Mouse (Mus musculus): Measurements from ENCODE around the gene Mrpl43.

The Mrpl43 gene

GRCm38 (mm10) chr19:45028746-45029145 lies 22.5 kb upstream of the Mrpl43 start:
- no peak for DNase-seq (ENCODE audit: low spot score)

- peak; percentile 44 for DNase-seq (ENCODE audit: low spot score)
These were observed 21.6 kb upstream of the Mrpl43 start for GRCm38 (mm10) chr19:45027848-45028247.

- no peak for DNase-seq (ENCODE audit: low spot score)
These were observed 20.9 kb upstream of the Mrpl43 start for GRCm38 (mm10) chr19:45026958-45027670.

- DNase-seq (ENCODE audit: low spot score): no peak
These were observed 19.8 kb upstream of the Mrpl43 start for GRCm38 (mm10) chr19:45025937-45026568.

GRCm38 (mm10) chr19:45024775-45025174 lies 18.5 kb upstream of the Mrpl43 start:
- DNase-seq (ENCODE audit: low spot score): no peak

GRCm38 (mm10) chr19:45023993-45024392 lies 17.8 kb upstream of the Mrpl43 start:
- DNase-seq (ENCODE audit: low spot score): no peak

- DNase-seq (ENCODE audit: low spot score): no peak
These were observed 15.1 kb upstream of the Mrpl43 start for GRCm38 (mm10) chr19:45021362-45021761.

GRCm38 (mm10) chr19:45020348-45020747 lies 14.1 kb upstream of the Mrpl43 start:
- DNase-seq (ENCODE audit: low spot score): no peak

GRCm38 (mm10) chr19:45018351-45018831 lies 12.1 kb upstream of the Mrpl43 start:
- DNase-seq (ENCODE audit: low spot score): peak; percentile 41

GRCm38 (mm10) chr19:45017909-45018308 lies 11.7 kb upstream of the Mrpl43 start:
- DNase-seq (ENCODE audit: low spot score): peak; percentile 84

GRCm38 (mm10) chr19:45017216-45017771 lies 11.1 kb upstream of the Mrpl43 start:
- DNase-seq (ENCODE audit: low spot score): peak; percentile 84

- peak; percentile 75 for DNase-seq (ENCODE audit: low spot score)
These were observed 10.3 kb upstream of the Mrpl43 start for GRCm38 (mm10) chr19:45016341-45017215.

GRCm38 (mm10) chr19:45015518-45016281 lies 9.5 kb upstream of the Mrpl43 start:
- DNase-seq (ENCODE audit: low spot score): peak; percentile 38

- peak; percentile 54 for DNase-seq (ENCODE audit: low spot score)
These were observed 8.8 kb upstream of the Mrpl43 start for GRCm38 (mm10) chr19:45014981-45015402.

- DNase-seq (ENCODE audit: low spot score): no peak
These were observed 8.2 kb upstream of the Mrpl43 start, which contains the start of gene Lzts2 for GRCm38 (mm10) chr19:45014335-45014971. Lzts2 (plus strand) TSS chr19:45014414.

- no peak for DNase-seq (ENCODE audit: low spot score)
These were observed 7.5 kb upstream of the Mrpl43 start for GRCm38 (mm10) chr19:45013581-45014225.

GRCm38 (mm10) chr19:45012636-45013035 lies 6.4 kb upstream of the Mrpl43 start:
- peak; percentile 73 for DNase-seq (ENCODE audit: low spot score)

GRCm38 (mm10) chr19:45012219-45012618 lies 6.0 kb upstream of the Mrpl43 start:
- DNase-seq (ENCODE audit: low spot score): no peak

- no peak for DNase-seq (ENCODE audit: low spot score)
These were observed 4.4 kb upstream of the Mrpl43 start for GRCm38 (mm10) chr19:45010646-45011045.

Measured in retina, embryonic 14.5 days (tissue).